Mouse (Mus musculus) megakaryocyte, embryonic 14.5 days (primary cell): Measurements from ENCODE around the gene Smug1.

Source experiments
- FLI1 ChIP-seq: IDR thresholded peaks from 2 replicates; pipeline ENCODE4 v1.6.1; 2012; ENCODE audit warnings: low read length, inconsistent platforms, mixed read lengths
- GATA1 ChIP-seq: IDR thresholded peaks from 3 replicates; pipeline ENCODE4 v1.6.1; 2012; ENCODE audit warnings: mixed read lengths, low read length, inconsistent platforms, borderline replicate concordance

- TF ChIP-seq GATA1 (no peak), FLI1 (no peak)
Measured at GRCm38 (mm10) chr15:103183651-103184610, 17.0 kb upstream of the Smug1 start.
